Mouse (Mus musculus): ENCODE measurements around the gene Oosp2. TPM values are rescaled to one million over a fixed set of nuclear protein-coding genes. Genes with fewer than 3 reads are reported as not detected.
A peak's percentile ranks its signal among the peaks of the same experiment; 100 is the strongest.

Oosp2 gene
- not detected for total RNA-seq (2021)
- long read RNA-seq, experiment 1: 0 reads
- long read RNA-seq, experiment 2: 0 reads

DNA sequence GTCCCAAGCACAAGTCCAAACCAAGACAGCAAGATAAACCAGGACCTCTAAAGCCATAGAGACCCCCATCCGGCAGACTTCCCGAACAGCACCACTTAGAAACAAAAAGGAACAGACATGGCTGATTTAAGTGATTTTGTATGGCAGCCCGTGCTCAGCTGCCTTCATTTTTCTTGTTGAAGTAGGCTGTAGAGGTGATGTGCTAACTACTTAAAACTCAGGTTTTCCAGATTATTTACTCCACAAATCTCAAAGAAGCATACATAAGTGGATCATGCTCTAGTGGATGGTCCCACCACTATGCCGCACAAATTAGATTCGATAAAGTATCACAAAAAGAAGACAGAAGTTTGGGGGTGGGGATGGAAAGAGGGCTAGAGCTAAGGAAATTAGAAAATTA lies at the start of gene Oosp2:
TSS of gene Oosp2 (minus strand) at position 101 of the 400 bp plus-strand sequence.
- no peak for DNase-seq (ENCODE audit: low spot score in 2 of 2)

DNA sequence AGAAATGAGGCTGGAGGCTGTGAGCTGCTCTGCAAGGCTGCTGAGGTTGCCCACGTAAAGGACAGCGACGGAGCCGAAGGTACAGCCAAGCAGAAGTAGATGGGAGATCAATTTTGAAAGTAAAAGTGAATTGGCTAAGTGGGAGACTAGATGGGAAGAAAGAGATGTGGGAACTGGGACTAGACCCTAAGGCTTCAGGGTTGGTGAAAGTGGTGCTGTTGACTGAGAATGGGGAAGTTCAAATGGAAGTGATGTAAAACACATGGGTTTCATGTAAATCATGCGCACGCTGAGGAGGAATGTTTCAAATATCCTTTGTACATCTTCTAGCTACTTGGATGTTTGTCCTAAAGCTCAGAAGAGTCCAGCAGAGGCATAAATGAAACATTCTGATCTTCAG lies 38.0 kb upstream of the Oosp2 start:
- DNase-seq (ENCODE audit: low spot score in 2 of 2): no peak

DNA sequence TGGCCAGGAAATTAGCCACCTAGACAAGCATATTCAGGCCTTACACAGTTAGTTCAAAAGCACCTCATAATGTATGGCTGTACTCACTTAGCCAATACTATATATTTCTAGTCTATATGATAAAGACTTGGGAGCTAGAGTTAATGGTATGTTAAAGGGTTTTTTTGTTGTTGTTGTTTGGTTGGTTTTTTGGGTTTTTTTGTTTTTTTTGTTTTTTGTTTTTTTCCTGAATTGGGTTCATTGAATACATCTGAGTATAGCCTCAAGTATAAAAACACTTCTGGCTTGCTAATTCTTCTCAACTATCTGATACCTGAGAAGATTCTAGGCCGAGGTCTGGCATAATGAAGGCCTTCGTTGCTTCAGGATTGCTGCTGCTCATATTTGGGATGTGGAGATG lies 36.4 kb upstream of the Oosp2 start, which contains the start of gene Oosp3:
TSS of gene Oosp3 (plus strand) at position 301 of the 400 bp plus-strand sequence.
- no peak for DNase-seq (ENCODE audit: low spot score in 2 of 2)

DNA sequence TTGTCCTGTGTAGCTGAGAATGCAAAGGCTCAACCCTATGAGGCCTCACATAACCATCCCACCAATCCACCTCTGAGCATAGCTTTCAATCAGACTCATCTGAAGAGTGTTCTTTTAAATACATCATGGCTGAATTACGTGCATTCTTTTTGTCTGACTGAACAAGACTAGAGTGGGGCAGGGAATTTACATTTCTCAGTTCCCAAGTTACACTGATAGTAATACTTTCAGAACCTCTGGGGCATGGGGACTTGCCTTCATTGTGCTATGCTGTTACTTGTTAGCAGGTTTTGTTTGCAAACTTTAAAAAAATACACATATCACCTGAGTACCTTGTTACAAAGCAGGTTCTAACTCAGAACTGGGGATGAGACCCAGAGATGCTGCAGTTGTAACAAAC lies 31.1 kb upstream of the Oosp2 start:
- no peak for DNase-seq (ENCODE audit: low spot score in 2 of 2)

DNA sequence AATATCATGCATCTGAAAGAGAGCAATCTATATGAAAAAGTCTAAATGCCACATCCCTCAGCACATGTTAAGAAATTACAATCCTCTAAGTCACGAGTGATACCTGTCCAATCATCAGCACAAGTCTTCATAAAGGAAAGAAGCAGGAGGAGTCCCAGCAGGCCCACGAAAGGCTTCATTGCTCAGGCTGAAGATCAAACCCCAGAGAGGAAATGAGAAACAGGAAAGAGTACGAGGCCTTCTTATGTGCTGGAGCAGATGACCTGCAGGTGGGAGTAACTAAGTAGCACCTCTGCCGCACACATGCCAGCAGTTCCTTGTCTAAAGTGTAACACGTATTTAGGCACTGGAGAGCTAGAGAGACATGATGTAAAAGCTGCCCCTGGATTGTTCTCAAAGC lies 30.5 kb upstream of the Oosp2 start, which contains the start of gene Oosp1:
TSS of gene Oosp1 (minus strand) at position 312 of the 400 bp plus-strand sequence.
- no peak for DNase-seq (ENCODE audit: low spot score in 2 of 2)

DNA sequence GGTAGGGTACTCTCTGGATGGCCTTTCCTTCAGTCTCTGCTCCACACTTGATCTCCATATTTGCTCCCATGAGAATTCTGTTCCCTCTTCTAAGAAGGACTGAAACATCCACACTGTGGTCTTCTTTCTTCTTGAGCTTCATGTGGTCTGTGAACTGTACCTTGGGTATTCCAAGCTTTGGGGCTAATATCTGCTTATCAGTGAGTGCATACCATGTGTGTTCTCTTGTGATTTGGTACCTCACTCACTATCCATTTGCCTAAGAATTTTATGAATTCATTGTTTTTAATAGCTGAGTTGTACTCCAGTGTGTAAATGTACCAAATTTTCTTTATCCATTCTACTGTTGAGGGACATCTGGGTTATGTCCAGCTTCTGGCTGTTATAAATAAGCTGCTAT lies 1.2 kb upstream of the Oosp2 start:
- DNase-seq (ENCODE audit: low spot score in 2 of 2): no peak

DNA sequence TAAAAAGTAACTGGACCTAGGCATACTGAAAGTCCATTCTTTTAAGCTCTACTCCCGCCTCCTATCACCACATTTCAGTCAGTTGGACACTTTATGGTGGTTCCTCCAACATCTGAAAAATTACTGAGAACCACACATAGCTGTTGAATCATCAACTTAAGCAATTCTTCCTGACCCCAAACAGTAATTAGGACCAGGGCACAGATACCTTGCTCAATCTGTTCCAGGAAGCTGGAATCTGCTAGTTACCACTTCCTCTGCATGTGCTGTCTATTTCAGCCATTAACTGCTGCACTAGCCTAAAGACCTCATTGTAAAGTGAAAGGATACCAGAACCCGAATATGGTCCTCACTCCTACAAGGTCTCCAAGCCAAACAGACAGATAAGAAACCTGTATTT lies 1.2 kb downstream of the Oosp2 start:
- DNase-seq (ENCODE audit: low spot score in 2 of 2): no peak

DNA sequence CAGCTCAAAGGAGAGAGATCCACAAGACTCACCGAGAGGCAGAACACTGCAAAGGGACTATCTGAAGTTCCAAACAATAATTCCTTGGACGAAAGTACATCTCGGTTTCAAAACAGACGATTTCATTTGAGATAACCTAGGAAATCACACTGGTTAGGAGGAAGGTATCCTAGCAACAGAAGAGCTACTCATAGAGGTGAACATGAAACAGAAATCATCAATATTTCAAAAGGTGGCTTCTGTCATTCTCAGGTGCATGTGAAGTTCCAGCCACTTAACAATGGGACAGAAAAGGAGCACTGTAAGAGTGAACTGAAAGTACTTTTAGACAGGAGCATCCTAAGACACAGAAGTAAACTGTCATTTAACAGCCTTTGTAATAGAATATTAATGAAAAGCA lies 10.8 kb downstream of the Oosp2 start:
- no peak for DNase-seq (ENCODE audit: low spot score in 2 of 2)

DNA sequence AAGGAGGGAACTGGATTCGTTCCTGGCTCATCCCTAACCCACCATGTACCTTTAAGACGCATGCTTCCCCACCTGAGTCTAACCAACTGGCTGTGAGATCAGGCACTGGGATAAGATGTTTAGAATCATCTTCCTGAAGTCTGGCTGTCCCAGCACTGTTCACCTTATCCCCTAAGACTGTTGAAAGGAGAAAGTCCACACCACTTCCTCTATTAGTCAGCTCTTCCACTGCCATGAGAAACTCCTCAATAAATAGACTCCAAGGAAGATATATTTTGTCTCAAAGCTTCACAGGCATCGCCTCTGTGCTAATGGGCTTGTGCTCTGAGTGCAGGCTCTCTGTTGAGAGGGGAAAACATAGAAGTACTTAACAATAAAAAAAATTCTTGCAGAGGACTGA lies 14.2 kb downstream of the Oosp2 start:
- DNase-seq (ENCODE audit: low spot score in 2 of 2): no peak

DNA sequence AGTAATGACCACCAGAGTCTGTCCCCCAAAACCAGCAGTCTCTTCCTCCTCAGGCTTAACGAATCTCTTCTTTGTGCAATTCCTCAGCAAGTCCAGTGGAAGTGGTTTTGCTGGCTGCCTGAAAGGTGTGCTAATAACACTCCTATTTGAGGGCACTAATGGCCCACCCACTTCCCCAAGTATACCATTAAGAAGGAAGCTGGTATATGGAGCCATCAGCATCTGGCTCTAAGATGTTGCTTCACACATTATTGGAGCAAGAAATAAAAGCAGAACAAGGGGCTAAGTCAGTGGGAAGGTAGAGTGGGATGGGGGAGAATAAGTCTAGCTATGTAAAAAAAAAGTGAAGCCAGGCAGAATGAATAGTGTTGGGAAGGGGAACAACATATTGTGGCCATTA lies 19.6 kb downstream of the Oosp2 start, which contains the start of gene Ms4a3:
TSS of gene Ms4a3 (minus strand) at position 120 of the 400 bp plus-strand sequence.
- no peak for DNase-seq (ENCODE audit: low spot score in 2 of 2)

DNA sequence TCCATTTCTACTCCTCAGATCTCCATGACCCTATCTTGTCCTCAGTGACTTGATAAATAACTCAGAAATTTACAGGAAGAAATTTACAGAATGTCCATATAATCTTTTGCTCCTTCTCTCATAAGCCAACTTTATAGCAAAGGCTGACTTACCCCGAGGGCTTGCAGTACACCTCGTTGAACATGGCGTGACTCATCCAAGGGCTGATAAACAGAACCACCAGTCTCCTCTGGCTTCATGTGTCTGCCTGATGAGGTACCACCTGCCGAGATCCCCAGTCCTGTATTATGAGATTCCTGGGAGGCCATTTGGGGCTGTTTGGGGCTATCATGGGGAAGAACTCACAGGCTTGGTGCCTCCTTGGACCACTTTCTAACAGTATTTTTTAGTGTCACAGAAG lies 21.3 kb downstream of the Oosp2 start:
- no peak for DNase-seq (ENCODE audit: low spot score in 2 of 2)

DNA sequence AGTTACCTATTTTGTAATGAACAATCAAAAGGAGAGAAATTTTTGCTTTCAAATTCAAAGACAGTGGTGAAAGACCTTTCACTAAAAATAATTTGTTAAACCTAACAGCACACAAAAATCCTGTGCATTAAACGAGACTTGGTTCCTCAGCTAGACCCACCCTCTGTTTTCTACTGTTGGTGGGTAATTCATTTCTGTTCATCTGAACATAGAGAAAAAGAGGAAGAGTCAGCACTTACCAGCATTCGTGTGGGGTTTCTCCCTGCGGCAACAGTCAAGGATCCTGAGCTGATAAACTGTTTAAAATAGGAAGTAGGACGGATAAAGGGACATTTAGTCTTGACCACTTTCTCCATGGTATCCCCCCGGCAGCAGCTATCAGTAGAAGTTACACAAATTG lies 24.8 kb downstream of the Oosp2 start:
- DNase-seq (ENCODE audit: low spot score in 2 of 2): no peak

DNA sequence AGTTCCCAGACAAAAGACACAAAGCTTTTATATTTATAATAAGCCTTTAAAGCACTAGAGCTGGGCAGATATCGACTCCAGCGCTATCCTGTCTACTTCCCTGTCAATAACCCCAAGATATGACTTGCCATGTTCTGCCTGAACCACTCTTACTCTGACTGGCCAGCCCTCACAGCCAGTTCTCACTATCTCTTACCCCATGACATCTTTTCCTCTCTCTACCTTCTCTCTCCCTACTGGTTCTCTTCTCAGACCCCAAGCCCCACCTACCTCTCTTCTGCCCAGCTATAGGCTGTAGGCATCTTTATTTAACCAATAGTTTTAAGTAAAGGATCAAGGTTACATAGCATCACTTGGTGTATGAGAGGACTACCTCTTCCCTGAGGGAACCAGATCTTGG lies 26.0 kb downstream of the Oosp2 start:
- DNase-seq (ENCODE audit: low spot score in 2 of 2): no peak

DNA sequence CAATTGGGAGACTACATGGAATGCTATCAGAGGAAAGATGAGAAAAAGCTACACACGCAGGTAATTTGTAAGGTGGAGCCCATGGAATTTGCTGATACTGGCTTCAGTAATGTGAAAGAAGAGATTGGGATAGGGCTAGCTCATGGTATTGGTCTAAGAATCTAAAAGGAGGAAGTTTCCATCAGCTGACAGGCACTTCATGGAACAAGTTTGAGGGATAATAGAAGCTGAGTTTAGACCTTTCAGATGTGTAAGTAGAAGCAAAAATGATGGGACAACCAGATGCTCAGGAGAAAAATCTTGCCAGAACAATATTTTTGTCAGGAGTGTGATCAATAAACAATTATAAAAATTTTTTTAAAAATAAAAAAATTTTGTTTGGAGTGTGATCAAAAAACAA lies 26.6 kb downstream of the Oosp2 start:
- DNase-seq (ENCODE audit: low spot score in 2 of 2): no peak

DNA sequence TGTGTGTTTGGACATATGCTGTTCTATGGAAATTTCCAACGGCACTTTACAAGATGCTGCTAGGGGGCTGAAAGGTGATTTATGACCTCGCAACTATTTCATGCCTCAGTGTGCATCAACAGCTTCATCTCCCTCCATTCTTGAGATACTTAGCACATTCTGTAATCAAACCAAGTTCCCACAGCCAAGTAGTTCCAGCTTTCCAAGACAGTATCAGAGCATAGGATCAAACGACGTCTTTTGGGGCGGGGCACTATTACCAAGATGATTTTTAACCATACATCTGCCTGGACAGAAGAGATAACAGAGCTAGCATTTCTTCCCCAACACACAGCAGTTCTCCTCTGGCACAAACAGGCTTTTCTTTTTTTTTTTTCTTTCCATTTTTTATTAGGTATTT lies 35.1 kb downstream of the Oosp2 start:
- DNase-seq (ENCODE audit: low spot score in 2 of 2): no peak

DNA sequence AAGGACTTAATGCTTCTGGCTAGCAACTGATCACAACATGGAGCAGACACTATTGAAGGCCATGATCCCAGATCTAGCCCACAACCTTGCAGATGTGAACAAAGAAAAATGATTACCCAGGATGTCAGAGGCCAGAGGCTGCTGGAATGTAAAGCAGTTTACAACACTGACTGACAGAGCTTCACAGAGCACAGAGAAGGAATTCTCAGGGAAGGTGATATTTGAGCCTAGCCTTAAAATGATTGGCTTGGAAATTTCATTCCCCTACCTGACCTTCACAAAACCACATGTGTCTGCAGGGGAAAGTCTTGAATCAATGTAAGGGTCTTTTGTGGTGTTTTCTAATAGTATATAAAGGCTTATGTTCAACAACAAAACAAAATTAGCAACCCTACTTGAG lies 35.6 kb downstream of the Oosp2 start:
- DNase-seq (ENCODE audit: low spot score in 2 of 2): no peak

DNA sequence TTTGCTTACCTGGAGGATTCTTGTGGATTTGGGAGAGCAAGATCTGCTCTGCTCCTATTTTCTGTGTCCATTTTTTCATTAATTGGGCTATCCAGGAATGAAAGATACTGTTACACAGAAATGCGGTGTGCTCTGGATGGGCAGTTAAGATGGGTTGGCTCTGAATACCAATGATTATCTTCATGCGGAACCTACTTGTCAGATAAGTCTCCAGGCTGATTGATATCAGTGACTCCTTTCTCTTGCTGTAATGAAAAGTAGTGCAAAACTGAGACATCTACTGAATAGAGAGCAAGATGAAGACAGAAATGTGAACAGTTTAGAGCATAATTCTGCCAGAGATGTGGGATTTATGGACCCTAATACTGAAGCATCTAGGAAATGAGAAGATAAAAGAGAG lies 36.8 kb downstream of the Oosp2 start, which contains the start of gene Ms4a2:
TSS of gene Ms4a2 (minus strand) at position 169 of the 400 bp plus-strand sequence.
- DNase-seq (ENCODE audit: low spot score in 2 of 2): no peak

DNA sequence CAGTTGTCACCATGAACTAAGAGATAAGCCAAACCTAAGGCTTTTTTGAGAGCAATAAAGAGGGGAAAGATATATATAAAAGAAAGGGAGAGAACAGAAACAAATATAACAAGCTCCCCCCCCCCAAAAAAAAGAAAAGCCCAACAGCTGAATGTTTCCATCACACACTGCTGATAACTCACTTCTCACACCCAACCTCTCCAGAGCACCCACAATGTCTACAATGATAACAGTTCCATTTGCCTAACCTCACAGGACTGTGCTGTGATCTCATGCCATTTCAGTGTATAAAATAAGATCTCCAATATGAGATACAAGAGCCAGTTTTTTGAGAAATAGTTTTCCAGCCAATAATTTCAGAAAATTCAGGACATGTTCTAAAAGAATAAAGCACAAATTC lies 42.4 kb downstream of the Oosp2 start:
- DNase-seq (ENCODE audit: low spot score in 2 of 2): no peak

DNA sequence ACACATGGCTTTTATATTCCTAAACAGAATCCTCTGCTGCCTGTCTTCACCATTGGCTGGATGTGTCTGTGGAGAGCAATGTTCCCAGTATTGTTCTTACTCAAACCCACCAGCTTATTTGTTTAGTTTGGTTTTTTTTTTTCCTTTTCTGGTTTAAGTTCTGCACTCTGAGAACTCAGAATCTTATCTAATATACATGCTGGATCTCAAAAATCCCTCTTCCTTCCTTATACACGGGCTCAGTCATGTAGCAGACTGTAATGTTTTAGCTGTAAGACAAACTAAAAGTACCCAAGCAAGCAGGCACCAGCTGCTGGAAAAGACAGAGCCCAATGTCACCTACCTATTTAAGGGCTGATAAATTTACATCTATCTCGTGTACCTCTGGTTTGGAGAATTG lies 45.6 kb downstream of the Oosp2 start:
- DNase-seq (ENCODE audit: low spot score in 2 of 2): no peak

DNA sequence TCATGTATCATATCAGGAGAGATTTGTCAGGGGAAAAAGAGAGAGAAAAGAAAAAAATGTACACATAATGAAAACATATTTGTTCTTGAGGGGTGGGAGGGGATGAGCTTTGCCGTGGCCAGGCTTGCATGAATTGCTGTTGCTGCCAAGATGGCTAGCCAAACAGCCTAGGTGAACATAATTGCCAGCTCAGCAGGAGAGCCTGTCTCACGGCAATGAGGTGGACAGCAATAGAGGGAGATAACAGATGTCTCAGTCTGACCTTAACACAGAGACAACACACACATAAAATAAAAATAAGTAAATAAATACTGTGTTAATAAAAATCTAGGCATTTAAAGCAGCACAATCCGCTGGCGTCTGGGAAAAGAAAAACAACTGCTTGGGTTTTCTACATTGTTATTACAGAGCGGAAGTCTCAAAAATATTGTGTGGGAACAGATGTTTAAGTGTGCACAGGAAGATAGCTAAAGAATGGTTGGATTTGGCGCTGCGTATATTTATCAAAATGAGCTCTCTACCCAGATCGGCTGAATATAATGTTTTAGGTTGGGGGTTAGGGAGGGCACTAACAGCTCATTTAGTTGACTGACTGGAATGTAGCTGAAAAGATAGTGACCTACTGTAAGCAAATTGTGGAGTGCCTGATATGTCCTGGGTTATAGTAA lies 46.4 kb downstream of the Oosp2 start:
- no peak for DNase-seq (ENCODE audit: low spot score in 2 of 2)

DNA sequence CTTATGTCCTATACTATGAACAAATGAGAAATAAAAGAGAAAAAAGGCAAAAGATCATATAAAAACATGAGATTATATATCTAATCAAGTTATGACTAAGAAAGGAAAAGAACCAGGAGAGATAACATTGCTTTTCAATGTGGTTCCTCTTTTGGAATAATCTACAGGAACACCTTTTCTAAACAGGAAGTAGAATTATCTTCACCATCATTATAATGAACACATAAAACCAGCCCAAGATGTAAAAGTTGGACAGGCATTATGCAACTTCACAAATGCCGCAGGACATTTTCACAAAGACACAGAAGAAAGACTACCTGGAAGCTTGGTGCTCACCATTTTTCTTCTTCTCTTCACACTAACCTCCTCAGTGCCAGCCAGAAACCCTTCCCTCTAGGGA lies 47.3 kb downstream of the Oosp2 start:
- DNase-seq (ENCODE audit: low spot score in 2 of 2): no peak

DNA sequence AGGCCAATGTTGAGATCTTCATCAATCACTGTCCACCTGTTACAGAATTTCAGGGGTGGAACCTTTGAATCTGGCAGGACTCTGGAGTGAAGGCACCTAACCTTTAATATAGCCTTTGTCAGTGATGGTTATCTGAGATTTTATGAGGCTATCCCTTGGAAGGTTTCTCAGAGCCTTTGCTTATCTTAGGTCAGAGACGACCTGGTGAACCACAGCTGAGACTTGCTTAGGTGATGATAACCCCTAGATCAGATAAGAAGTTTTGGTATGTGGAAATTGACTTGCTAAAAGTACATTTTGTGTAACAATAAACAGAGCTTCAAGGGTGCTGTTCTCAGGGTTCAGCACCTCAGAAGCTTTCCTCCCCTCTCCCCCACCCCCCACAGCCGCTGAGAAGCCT lies 48.1 kb downstream of the Oosp2 start:
- DNase-seq (ENCODE audit: low spot score in 2 of 2): no peak

DNA sequence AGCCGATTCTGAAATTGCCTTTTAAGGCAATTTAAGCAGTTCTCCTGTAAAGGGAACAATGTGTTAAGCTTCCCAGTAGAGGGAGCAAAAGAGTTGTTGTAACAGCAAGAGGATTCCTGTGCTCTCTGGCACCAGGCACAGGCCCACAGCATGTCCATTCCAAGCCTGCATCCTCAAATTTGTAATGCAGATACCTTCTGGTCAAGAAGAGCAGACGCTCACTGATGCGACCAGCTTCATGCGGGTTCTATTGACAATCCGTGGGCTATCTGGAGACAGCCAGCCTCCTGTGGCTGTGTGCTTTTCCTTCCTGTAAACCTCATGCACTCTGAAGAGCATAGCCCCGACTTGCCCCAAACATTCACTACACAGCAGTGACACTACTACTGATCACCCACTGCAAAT lies 48.8 kb downstream of the Oosp2 start:
- DNase-seq (ENCODE audit: low spot score in 2 of 2): peak in 1 of 2 experiments; percentile 14
